Mouse (Mus musculus) fibroblast of lung, adult 2 months (primary cell): ENCODE results near the gene Clcn3.

Experiments used
- DNase-seq: peaks from one replicate; pipeline ENCODE4 v3.0.0-alpha.2; 2011; ENCODE audit warnings: low read depth

Clcn3 gene

GRCm38 (mm10) chr8:60951757-60952156, 31.3 kb downstream of the Clcn3 start:
- no peak for DNase-seq

- DNase-seq = no peak
These were observed 31.8 kb downstream of the Clcn3 start for GRCm38 (mm10) chr8:60951271-60951670.

GRCm38 (mm10) chr8:60949859-60950258, 33.2 kb downstream of the Clcn3 start:
- DNase-seq = no peak

DNA sequence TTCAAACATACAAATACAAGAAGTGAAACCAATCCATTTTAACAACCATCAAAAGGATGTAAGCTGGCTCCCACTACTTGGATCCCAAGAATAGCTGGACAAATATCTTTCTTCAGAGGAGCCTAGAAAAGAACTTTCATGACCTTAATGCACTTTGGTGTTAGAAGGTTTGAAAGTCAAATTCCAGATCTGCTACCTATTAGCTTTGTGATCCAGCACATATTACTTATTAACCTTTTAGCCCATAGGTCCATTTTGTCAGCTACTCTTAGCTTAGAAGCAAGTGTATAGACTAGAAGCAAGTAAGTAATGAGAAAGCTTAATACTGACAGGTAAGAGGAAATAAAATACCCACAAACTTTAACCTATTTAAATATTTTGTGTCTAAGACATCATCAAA, 35.6 kb downstream of the Clcn3 start:
- no peak for DNase-seq

DNA sequence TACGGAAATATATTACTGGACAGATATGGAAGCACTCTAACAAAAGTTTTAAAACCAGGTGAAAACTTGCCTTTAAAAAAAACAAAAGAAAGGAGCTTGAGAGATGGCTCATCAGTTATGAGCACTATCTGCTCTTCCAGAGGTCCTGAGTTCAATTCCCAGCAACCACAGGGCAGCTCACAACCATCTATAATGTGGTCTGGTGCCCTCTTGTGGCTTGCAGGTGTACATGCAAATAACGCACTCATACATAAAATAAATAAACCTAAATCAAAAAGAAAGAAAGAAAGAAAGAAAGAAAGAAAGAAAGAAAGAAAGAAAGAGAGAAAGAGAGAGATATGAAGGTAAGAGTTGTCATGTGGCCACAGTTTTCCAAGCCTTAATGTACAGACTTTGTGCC, 40.2 kb downstream of the Clcn3 start:
- DNase-seq = no peak

- DNase-seq = no peak
These were observed 44.2 kb downstream of the Clcn3 start for GRCm38 (mm10) chr8:60938717-60939424.

DNA sequence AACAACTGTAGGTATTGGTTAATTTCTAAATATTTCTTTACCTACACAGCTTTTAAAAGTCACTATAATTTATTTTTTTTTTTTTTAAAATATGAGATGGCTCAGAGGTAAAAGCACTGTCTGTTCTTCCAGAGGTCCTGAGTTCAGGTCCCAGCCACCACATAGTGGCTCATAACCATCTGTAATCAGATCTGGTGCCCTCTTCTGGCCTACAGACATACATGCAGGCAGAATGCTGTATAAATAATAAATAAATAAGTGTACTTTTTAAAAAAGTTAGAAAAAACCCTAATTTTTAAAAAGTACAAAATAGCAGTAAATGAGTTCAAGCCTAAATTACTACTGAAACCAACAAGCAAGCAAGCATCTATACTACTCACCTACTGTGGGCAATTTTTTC, 49.5 kb downstream of the Clcn3 start:
- DNase-seq = no peak

DNA sequence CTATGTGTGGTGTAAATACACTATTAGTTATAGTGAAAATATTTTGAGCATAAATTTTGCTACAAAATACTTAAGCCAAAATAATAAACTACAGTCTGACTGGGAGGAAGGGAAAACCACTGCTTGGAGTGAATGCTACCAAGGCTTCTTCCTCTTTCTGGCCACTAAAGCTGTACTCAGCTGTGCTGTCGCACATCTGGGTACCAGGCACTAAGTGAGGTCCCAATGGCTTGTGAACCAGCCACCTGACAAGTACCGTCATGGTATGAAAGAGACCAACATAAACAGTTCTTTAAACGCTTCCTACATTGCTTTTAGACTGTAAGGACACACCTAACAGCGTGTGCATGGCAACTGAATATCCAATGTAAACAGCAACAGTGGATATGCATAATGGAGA, 62.9 kb downstream of the Clcn3 start:
- no peak for DNase-seq

GRCm38 (mm10) chr8:60919069-60919468, 64.0 kb downstream of the Clcn3 start:
- no peak for DNase-seq

GRCm38 (mm10) chr8:60912554-60912953, 70.5 kb downstream of the Clcn3 start:
- DNase-seq = no peak

- no peak for DNase-seq
These were observed 71.0 kb downstream of the Clcn3 start for GRCm38 (mm10) chr8:60912081-60912480.

DNA sequence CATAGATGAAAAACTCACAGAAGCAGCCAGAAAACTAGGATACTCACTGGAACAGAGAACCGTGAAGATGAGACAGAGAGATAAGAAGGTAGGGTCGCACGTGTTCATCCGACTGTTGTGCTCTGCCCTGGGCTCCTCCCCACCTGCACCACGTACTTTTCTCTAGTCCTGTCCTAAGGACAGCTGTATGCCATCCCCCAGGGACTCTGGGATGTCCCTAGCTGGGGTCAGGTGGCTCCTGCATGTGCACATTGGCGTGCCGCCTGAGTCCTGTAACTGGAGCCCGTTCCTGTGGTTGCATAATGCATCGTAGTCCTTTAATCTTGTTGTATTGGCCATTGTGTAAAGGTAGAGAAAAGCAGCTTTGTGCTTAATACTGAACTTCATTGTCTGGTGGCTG, 83.0 kb downstream of the Clcn3 start:
- no peak for DNase-seq

DNA sequence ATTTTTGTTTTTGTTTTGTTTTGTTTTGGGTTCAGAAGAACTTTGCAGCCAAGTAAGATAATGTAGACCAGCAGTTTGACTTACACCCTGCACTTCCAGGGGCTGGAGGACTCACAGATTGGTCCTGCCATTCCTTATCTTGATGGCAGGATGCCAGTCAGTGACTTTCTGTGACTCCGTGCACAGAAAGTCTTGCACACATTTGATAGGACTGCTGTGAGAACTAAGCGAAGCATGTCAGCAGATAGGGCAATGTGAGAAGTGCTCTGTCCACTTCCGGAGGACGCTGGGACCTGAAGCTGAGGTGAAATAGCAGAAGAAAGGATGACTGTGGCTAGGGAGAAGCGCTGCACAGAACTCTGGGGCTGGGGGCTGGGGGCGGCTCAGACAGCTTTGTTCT, 87.2 kb downstream of the Clcn3 start:
- no peak for DNase-seq

- no peak for DNase-seq
These were observed 91.3 kb downstream of the Clcn3 start for GRCm38 (mm10) chr8:60891757-60892156.

DNA sequence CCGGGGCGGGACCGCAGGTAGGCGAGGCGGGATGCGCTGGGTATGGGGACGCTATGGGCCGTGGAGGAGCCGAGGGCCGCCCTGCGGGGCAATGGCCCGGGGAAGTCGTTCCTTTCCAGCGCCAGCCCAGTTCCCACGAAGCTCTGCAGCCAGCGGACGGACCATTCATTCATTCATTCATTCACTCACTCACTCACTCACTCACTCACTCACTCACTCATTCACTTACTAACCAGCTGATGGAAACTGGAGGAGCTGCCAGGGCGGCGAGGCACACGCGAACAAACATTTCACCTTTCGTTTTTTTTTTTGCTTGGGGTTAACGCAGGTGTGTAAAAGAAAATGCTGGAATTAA, 92.6 kb downstream of the Clcn3 start:
- no peak for DNase-seq

DNA sequence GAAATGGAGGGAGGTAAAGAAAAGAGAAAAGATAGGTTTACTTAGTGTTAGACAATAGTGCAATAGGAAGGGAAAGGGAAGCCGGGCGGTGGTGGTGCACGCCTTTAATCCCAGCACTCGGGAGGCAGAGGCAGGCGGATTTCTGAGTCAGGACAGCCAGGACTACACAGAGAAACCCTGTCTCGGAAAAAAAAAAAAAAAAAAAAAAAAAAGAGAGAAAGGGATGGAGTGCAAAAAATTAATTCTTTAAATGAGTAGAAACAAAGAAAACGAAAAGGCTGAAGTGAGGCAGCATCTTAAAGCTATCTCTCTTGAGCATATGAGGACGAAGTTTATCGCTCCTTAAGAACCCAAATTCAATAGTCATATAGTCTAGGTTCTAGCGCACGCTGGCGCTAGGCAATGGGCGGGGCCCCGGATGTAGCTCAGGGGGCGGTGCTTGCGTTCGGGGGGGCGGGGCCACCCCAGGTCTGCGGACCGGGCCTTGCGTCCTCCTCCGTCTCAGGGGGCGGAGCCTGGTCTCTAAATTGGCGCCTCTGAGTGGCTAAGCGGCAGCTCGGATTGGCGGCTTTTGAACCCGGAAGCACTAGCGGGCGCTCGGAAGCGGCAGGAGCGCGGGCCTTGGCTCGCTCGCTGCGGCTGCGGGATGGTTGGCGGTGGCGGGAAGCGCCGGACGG, 93.1 kb downstream of the Clcn3 start, which contains the start of gene Hpf1:
TSS of gene Hpf1 (plus strand) at position 576 of the 677 bp plus-strand sequence.
- DNase-seq = peak; percentile 88

DNA sequence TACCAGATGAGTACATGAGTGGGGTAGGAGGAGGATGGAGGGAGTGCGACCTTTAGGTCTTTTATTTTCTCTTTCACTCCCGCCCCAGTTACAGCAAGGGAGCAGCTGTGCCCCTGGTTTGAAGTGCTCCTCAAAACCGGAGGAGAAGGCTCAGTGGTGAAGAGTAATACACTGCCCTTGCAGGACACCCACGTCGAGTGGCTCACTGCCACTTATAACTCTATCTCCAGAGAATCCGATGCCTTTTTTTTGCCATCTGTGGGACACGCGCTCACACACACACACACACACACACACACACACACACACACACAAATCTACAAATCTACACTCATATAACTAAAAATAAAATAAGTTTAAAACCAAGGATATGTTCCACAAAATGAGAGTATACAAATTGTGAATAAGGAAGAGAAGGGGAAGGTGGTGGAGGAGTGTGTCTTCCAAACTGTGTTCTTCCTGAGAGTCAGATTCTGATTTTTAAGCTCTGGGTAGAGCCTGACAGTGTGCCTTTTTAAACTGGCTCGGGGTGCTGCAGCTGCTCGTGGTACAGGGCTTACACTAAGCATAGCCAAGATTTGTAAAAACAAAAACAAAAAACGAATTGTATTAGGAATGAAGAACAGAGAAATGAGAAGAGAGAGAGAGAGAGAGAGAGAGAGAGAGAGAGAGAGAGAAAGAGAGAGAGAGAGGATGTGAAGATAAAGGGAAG, 93.8 kb downstream of the Clcn3 start:
- DNase-seq = no peak

- DNase-seq = no peak
These were observed 96.4 kb downstream of the Clcn3 start for GRCm38 (mm10) chr8:60886736-60887135.

DNA sequence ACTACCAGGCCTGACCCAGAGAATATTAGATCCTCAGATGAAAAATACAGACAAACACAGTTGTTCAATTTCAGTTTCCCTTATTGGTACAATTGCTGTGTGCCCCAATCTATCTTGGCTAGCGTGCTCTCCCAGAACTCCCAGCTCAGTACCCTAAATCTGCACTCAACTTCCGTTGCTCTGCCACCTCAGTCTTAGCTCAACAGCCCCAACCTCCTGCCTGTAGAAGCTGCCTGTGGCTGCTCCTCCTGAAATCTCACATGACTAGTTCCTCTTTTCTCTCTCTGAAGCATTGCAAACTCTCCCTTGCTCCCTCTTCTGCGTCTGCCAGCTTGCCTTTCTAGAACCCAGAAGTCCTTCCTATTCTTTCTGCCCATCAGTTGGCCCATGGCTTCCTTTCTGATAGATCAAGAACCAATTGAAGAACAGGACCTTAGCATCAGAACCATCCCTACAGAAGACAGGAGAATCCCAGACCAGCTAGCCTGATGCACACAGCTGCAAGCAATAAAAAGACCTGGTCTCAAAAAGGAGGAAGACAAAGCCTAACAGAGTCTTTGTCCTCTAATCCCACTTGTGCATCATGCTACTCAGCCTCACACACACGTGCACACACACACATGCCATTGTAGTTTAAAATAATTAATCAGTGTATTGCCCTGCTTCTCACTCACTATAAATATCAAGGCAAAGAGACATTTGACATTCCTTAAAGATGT, 99.5 kb downstream of the Clcn3 start:
- no peak for DNase-seq

GRCm38 (mm10) chr8:60878617-60879016, 104.5 kb downstream of the Clcn3 start:
- no peak for DNase-seq

GRCm38 (mm10) chr8:60870231-60871193, 112.6 kb downstream of the Clcn3 start:
- no peak for DNase-seq
